Mouse (Mus musculus) erythroblast, embryonic 14.5 days (primary cell): ENCODE data around the gene Rassf1. TPM values are rescaled to one million over a fixed set of nuclear protein-coding genes. Genes with fewer than 3 reads are reported as not detected.
"Not testable (repeated sequence)": the region's sequence is repeated elsewhere in the genome, so short reads cannot be mapped to it uniquely, and the experiment has no call there.

Source experiments
- H3K27me3 ChIP-seq: 2 replicates; pipeline ENCODE4 v1.6.1; 2012; ENCODE audit warnings: inconsistent platforms; ENCODE audit not compliant: control insufficient read depth
- H3K36me3 ChIP-seq: 2 replicates; pipeline ENCODE4 v1.6.1; 2012; ENCODE audit warnings: mild to moderate bottlenecking, inconsistent platforms; ENCODE audit not compliant: control insufficient read depth
- H3K4me1 ChIP-seq: 2 replicates; pipeline ENCODE4 v1.6.1; 2012; ENCODE audit warnings: inconsistent platforms; ENCODE audit not compliant: control insufficient read depth
- H3K4me3 ChIP-seq: replicated peaks from 2 replicates; pipeline ENCODE3; 2012; ENCODE audit warnings: moderate library complexity, mild to moderate bottlenecking, inconsistent platforms
- H3K9me3 ChIP-seq: 2 replicates; pipeline ENCODE4 v1.6.1; 2012; ENCODE audit warnings: low read length, inconsistent platforms, mixed read lengths; ENCODE audit not compliant: control insufficient read depth
- GATA1 ChIP-seq: IDR thresholded peaks from 2 replicates; pipeline ENCODE4 v1.6.1; 2012; ENCODE audit warnings: low read length, inconsistent platforms, mixed read lengths
- TAL1 ChIP-seq: IDR thresholded peaks from 3 replicates; pipeline ENCODE4 v1.6.1; 2012; ENCODE audit warnings: low read length, inconsistent platforms, mixed read lengths
- polyA plus RNA-seq: library from polyadenylated mRNA; stranded (reverse); fragments of >175 nt; gene quantifications from 2 replicates; pipeline ENCODE4 v1.2.3, GENCODE M21; 2012

Gene Rassf1
- polyA plus RNA-seq, 1 experiment, result 2.0 TPM

GRCm38 (mm10) chr9:107566855-107567254, 15.5 kb downstream of the Rassf1 start:
- TF ChIP-seq GATA1 (no peak), TAL1 (no peak)

GRCm38 (mm10) chr9:107567702-107568319, 16.5 kb downstream of the Rassf1 start, which contains the start of gene Hyal2:
TSS of gene Hyal2 (plus strand) at chr9:107567945.
- TF ChIP-seq GATA1 (no peak), TAL1 (no peak)
- peak within 1 kb of the TSS; percentile 93 for H3K4me3 ChIP-seq
- no peaks in the 10 kb centered on the region for H3K27me3 ChIP-seq
- peaks cover 95% of the 10 kb centered on the region for H3K4me1 ChIP-seq
- no peaks in the 10 kb centered on the region for H3K9me3 ChIP-seq
- peaks cover 60% of the 10 kb centered on the region for H3K36me3 ChIP-seq

More at GRCm38 (mm10) chr9:107566855-107567254, 15.5 kb downstream of the Rassf1 start:
- Histone ChIP-seq H3K27me3 (no peaks in the 10 kb centered on the region), H3K4me1 (peaks cover 95% of the 10 kb centered on the region), H3K4me3 (no peak overlapping the region), H3K9me3 (no peaks in the 10 kb centered on the region), H3K36me3 (peaks cover 59% of the 10 kb centered on the region)

- H3K4me1 ChIP-seq, result peaks cover 97% of the 10 kb centered on the region
- H3K9me3 ChIP-seq, result no peaks in the 10 kb centered on the region
- H3K4me3 ChIP-seq, result peak overlapping the region; percentile 93
- TF ChIP-seq GATA1, result no peak
- TF ChIP-seq TAL1, result no peak
- H3K27me3 ChIP-seq, result no peaks in the 10 kb centered on the region
- H3K36me3 ChIP-seq, result peaks cover 68% of the 10 kb centered on the region
These were observed 17.2 kb downstream of the Rassf1 start for GRCm38 (mm10) chr9:107568331-107569261.

GRCm38 (mm10) chr9:107569270-107569669, 17.9 kb downstream of the Rassf1 start:
- Histone ChIP-seq H3K4me3 (peak overlapping the region; percentile 93), H3K4me1 (peaks cover 91% of the 10 kb centered on the region), H3K27me3 (no peaks in the 10 kb centered on the region), H3K36me3 (peaks cover 67% of the 10 kb centered on the region), H3K9me3 (no peaks in the 10 kb centered on the region)
- TF ChIP-seq TAL1, result no peak
- no peak for TF ChIP-seq GATA1

GRCm38 (mm10) chr9:107570016-107570415, 18.7 kb downstream of the Rassf1 start:
- TF ChIP-seq GATA1 (no peak), TAL1 (no peak)
- Histone ChIP-seq H3K9me3 (no peaks in the 10 kb centered on the region), H3K36me3 (peaks cover 65% of the 10 kb centered on the region), H3K4me1 (peaks cover 88% of the 10 kb centered on the region), H3K27me3 (no peaks in the 10 kb centered on the region), H3K4me3 (peak overlapping the region; percentile 93)

- peaks cover 59% of the 10 kb centered on the region for H3K36me3 ChIP-seq
- peaks cover 88% of the 10 kb centered on the region for H3K4me1 ChIP-seq
- H3K4me3 ChIP-seq, result peak overlapping the region; percentile 93
- TF ChIP-seq GATA1, result peak; percentile 69
- TF ChIP-seq TAL1, result peak; percentile 54
- H3K9me3 ChIP-seq, result no peaks in the 10 kb centered on the region
- H3K27me3 ChIP-seq, result no peaks in the 10 kb centered on the region
These were observed 19.5 kb downstream of the Rassf1 start for GRCm38 (mm10) chr9:107570845-107571244.

- TF ChIP-seq TAL1, result no peak
- TF ChIP-seq GATA1, result no peak
- peaks cover 88% of the 10 kb centered on the region for H3K4me1 ChIP-seq
- H3K36me3 ChIP-seq, result peaks cover 50% of the 10 kb centered on the region
- H3K27me3 ChIP-seq, result no peaks in the 10 kb centered on the region
- H3K4me3 ChIP-seq, result peak overlapping the region; percentile 93
- no peaks in the 10 kb centered on the region for H3K9me3 ChIP-seq
These were observed 20.4 kb downstream of the Rassf1 start for GRCm38 (mm10) chr9:107571534-107572326.

GRCm38 (mm10) chr9:107572327-107572662, 20.9 kb downstream of the Rassf1 start:
- no peaks in the 10 kb centered on the region for H3K27me3 ChIP-seq
- H3K4me1 ChIP-seq, result peaks cover 88% of the 10 kb centered on the region
- H3K36me3 ChIP-seq, result peaks cover 46% of the 10 kb centered on the region
- no peaks in the 10 kb centered on the region for H3K9me3 ChIP-seq
- TF ChIP-seq GATA1 (no peak), TAL1 (no peak)
- H3K4me3 ChIP-seq, result peak overlapping the region; percentile 93

GRCm38 (mm10) chr9:107573774-107574173, 22.4 kb downstream of the Rassf1 start:
- Histone ChIP-seq H3K36me3 (peaks cover 55% of the 10 kb centered on the region), H3K4me1 (peaks cover 86% of the 10 kb centered on the region)
- H3K9me3 ChIP-seq, H3K4me3 ChIP-seq, H3K27me3 ChIP-seq: not testable (repeated sequence)
